In the genomic region with DNA sequence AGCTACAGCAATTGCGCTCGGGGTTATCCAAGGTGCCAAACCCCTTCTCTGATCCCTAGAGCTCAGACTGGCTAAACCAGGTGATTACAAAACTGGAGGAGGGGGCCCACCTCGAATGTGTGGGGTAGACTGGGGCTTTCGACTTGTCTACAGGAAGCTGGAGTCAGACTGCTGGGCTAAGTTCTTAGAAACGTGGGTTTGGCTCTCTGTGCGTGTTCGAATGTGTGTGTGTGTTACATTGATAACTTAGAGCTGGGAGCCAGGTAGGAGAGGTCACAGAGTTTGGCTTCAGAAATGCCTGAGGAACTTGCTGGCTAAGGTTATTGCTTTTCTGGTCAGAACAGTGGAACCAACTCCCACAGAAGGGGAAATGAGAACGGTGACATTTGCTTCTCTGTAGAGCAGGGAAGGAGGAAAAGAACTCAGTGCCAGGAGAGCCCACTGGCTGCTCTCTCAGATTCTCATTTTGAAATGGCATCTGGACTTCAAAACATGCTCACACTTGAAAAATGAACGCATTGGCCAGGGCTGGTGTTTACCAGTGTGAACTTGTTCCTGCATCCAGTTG, we compare ENCODE assay signal across 14 mouse cellular contexts.
DNase-seq lines count a peak whose midpoint lies in the region; ATAC-seq and TF ChIP-seq lines count a peak whose summit lies in the region.
"Had no signal": no experiment of that assay in that cellular context is flagged by ENCODE, and none has a peak within 500 bp of the region (broad histone marks: within the 10 kb centered on the region; RNA-seq: fewer than 3 reads in every experiment).

No protein-coding gene starts in this region.

- WGBS in heart, postnatal 0 days: 54% methylated on average over 9 of the region's 9 CpGs
- 59% methylated on average over 9 of the region's 9 CpGs for WGBS in lung, embryonic 16.5 days
- WGBS in embryonic facial prominence, embryonic 14.5 days: 56% methylated on average over 9 of the region's 9 CpGs

- TF ChIP-seq CTCF in heart, postnatal 0 days (IDR thresholded peaks at IDR 0.05; ENCODE audit: low read depth): no peak

- no peak overlapping the region for H3K9ac ChIP-seq in heart, postnatal 0 days (replicated peaks; ENCODE audit: low read depth, low read length)
- no peak overlapping the region for H3K9ac ChIP-seq in lung, embryonic 16.5 days (ENCODE audit: low read length)
- no peak overlapping the region for H3K9ac ChIP-seq in embryonic facial prominence, embryonic 14.5 days (ENCODE audit: low read depth, low read length)
- H3K9ac ChIP-seq: forebrain, embryonic 12.5 days; hindbrain, embryonic 13.5 days; midbrain, embryonic 13.5 days had no signal

- H3K36me3 ChIP-seq in heart, postnatal 0 days (replicated peaks; ENCODE audit: control insufficient read depth, insufficient read depth, low read length): no peaks in the 10 kb centered on the region
- no peaks in the 10 kb centered on the region for H3K36me3 ChIP-seq in lung, embryonic 16.5 days (ENCODE audit: control insufficient read depth, insufficient read depth, low read length)
- H3K36me3 ChIP-seq in embryonic facial prominence, embryonic 14.5 days (ENCODE audit: control insufficient read depth, insufficient read depth, low read length): no peaks in the 10 kb centered on the region
- H3K36me3 ChIP-seq: forebrain, embryonic 12.5 days; hindbrain, embryonic 13.5 days; midbrain, embryonic 13.5 days had no signal

- intact Hi-C loops in heart, postnatal 14 days (cut with DNase I): no loop called here

- peak overlapping the region; percentile 55; the same call in 1 of the 2 replicates for H3K27ac ChIP-seq in heart, postnatal 0 days (ENCODE audit: low read depth)
- H3K27ac ChIP-seq in lung, embryonic 16.5 days (ENCODE audit: low read length): peak overlapping the region; percentile 26; the same call in 1 of the 2 replicates
- H3K27ac ChIP-seq in embryonic facial prominence, embryonic 14.5 days (replicated peaks; ENCODE audit: low read depth, low read length): 0 out of 2 replicates have a peak overlapping the region, but pooled peaks have one; percentile 40
- H3K27ac ChIP-seq: forebrain, embryonic 12.5 days; hindbrain, embryonic 13.5 days; midbrain, embryonic 13.5 days had no signal

- no peak for ATAC-seq in heart, postnatal 0 days (ENCODE audit: insufficient read depth, low read depth)
- peak; percentile 12; the same call in 1 of the 2 replicates for ATAC-seq in lung, embryonic 16.5 days (ENCODE audit: low read depth)
- ATAC-seq in embryonic facial prominence, embryonic 14.5 days (ENCODE audit: low read depth): 0 out of 2 replicates have a peak, but pooled peaks have one; percentile 41
- ATAC-seq in megakaryocyte, adult 5-6 weeks (ENCODE audit: poor library complexity, severe bottlenecking): peak; percentile 84
- ATAC-seq: midbrain, embryonic 13.5 days had no signal

- DNase-seq in heart, postnatal 0 days (ENCODE audit: low spot score): no peak
- DNase-seq in heart, postnatal 14 days: no peak
- no peak for DNase-seq in lung, postnatal 25 days (ENCODE audit: low spot score)
- DNase-seq in embryonic facial prominence, embryonic 14.5 days (ENCODE audit: low spot score): no peak
- no peak for DNase-seq in embryo, embryonic 10 days (ENCODE audit: low spot score)
- no peak for DNase-seq in spleen, postnatal 4 days (ENCODE audit: low spot score in 2 of 2)
- DNase-seq: adrenal gland, adult 8-10 months; cerebellum, postnatal 36 days; gastrocnemius, postnatal 10 days had no signal

- no peaks in the 10 kb centered on the region for H3K4me1 ChIP-seq in heart, postnatal 0 days (ENCODE audit: control insufficient read depth, insufficient read depth)
- peaks cover 8% of the 10 kb centered on the region for H3K4me1 ChIP-seq in lung, embryonic 16.5 days (replicated peaks; ENCODE audit: control insufficient read depth, insufficient read depth, low read length)
- H3K4me1 ChIP-seq in embryonic facial prominence, embryonic 14.5 days (ENCODE audit: control insufficient read depth, insufficient read depth, low read length): 0 out of 2 replicates have a peak, but pooled peaks cover 5% of the 10 kb centered on the region

- no peaks in the 10 kb centered on the region; the same call in 1 of the 2 replicates for H3K9me3 ChIP-seq in heart, postnatal 0 days (replicated peaks; ENCODE audit: control insufficient read depth, low read length)
- H3K9me3 ChIP-seq in lung, embryonic 16.5 days (ENCODE audit: control insufficient read depth, low read length): no peaks in the 10 kb centered on the region
- H3K9me3 ChIP-seq in embryonic facial prominence, embryonic 14.5 days (ENCODE audit: control insufficient read depth, low read length): 0 out of 2 replicates have a peak, but pooled peaks cover 3% of the 10 kb centered on the region
- H3K9me3 ChIP-seq: hindbrain, embryonic 13.5 days; midbrain, embryonic 13.5 days had no signal

- no peak overlapping the region for H3K4me3 ChIP-seq in heart, postnatal 0 days (ENCODE audit: low read depth, low read length)
- no peak overlapping the region for H3K4me3 ChIP-seq in lung, embryonic 16.5 days (ENCODE audit: low read length)
- H3K4me3 ChIP-seq in embryonic facial prominence, embryonic 14.5 days (ENCODE audit: low read depth, low read length): no peak overlapping the region
- H3K4me3 ChIP-seq: forebrain, embryonic 12.5 days; hindbrain, embryonic 13.5 days; midbrain, embryonic 13.5 days had no signal

- no peak overlapping the region for H3K4me2 ChIP-seq in heart, postnatal 0 days (ENCODE audit: low read depth, low read length)
- H3K4me2 ChIP-seq in lung, embryonic 16.5 days (ENCODE audit: low read depth, low read length): no peak overlapping the region
- H3K4me2 ChIP-seq in embryonic facial prominence, embryonic 14.5 days (ENCODE audit: low read depth, low read length): no peak overlapping the region
- H3K4me2 ChIP-seq: forebrain, embryonic 12.5 days; hindbrain, embryonic 13.5 days; midbrain, embryonic 13.5 days had no signal

- no peaks in the 10 kb centered on the region for H3K27me3 ChIP-seq in heart, postnatal 0 days (ENCODE audit: control insufficient read depth, insufficient read depth, low read length)
- H3K27me3 ChIP-seq in lung, embryonic 16.5 days (ENCODE audit: control insufficient read depth, insufficient read depth, low read depth, low read length): no peaks in the 10 kb centered on the region; the same call in 1 of the 2 replicates
- no peaks in the 10 kb centered on the region for H3K27me3 ChIP-seq in embryonic facial prominence, embryonic 14.5 days (replicated peaks; ENCODE audit: control insufficient read depth, insufficient read depth, low read length)
- H3K27me3 ChIP-seq: forebrain, embryonic 12.5 days had no signal

- TF ChIP-seq EP300 in heart, postnatal 0 days (IDR thresholded peaks at IDR 0.05; ENCODE audit: low read depth): no peak
